Mouse (Mus musculus): ENCODE results near the gene Gins2.

The Gins2 gene

DNA sequence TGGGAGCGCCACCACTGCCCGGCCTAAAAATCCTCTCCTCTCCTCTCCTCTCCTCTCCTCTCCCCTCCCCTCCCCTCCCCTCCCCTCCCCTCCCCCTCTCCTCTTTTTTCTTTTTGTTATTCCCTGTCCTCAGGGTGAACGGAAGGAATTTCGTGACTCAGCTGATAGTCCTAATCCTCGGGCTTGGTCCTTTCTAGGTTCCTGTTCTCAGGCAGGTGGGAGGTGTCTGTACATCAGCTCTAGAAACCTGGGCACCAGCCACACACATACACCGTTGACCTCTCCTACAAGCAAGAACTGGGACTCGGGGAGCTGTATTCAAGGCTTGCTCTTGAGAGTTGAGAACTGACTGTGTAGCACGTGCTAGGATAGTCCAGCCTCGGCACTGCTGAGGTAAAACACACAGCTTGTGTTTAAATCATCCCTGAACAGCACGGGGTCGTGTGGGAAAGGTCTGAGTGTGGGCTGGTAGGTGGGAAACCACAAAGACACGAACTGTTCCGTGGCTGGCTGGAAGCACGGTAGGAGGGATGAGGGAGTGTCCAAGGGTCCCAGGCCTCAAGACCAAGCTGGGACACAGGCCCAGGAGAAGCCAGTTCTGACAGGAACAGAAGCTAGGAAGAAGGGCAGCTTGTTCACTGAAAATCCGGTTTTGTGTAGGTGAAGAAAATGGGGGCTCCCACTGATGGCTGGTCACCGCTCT is 58.0 kb downstream of the Gins2 start:
- no peak for DNase-seq (ENCODE audit: low read depth, low spot score)

DNA sequence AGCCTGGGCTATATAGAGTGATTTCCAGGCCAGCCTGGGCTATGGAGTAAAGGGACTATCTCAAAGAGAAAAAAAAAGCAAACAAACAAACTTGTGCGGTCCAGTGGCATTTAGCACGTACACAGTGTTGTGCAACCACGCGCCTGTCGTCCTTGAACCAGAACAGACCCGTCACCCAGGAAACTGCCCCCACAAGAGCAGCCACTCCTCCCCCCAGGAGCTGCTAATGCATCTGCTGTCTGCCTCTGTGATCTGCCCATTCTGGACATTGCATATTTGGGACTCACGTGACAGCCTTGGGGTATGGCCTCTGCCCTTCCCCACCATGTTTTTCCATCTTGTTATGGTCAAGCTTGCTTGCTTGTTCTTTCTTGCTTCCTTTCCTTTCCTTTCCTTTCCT is 59.9 kb downstream of the Gins2 start:
- DNase-seq (ENCODE audit: low read depth, low spot score), result no peak
